Mouse (Mus musculus): Measurements from ENCODE around the gene Ep400.

Ep400 gene

GRCm38 (mm10) chr5:110770448-110771158 is at the start of gene Ep400:
Gene Ep400, minus strand, starts transcription at chr5:110770717.
- DNase-seq (ENCODE audit: low read depth, low spot score), result peak; percentile 100

DNA sequence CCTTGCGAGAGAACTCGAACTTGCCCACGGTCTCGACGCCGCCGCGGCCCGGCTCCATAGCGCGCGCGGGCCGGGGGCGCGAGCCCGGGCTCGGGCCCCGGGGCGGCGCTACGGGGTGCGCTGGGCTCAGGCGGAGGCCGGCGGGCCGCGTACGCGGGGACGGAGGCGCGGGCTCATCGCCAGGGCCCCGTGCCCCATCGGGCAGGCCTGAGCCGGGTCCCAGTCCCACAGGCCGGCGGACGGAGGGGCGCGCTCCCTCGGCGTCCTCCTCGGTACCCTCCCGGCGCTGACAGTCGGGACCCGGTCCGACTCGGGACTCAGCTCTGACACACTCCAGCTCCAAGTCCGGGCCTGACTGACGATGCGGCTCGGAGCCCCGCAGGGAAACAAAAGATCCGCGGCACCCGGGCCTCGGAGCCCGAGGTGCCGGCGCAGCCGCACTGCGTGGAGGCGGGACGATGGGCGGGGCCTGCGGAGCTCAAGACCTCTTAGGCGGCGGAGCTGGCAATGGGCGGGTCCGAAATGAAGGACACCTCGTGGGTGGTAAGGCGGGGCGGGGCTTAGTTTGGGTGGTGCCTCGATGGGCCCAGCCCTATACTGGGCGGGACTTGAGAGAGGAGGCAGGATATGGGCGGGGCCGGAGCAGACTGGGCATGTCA is 39.3 kb upstream of the Ep400 start, which contains the start of gene Ulk1:
Gene Ulk1 (minus strand): TSS at position 431 of the 659 bp plus-strand sequence.
- DNase-seq (ENCODE audit: low read depth, low spot score), result peak; percentile 100

DNA sequence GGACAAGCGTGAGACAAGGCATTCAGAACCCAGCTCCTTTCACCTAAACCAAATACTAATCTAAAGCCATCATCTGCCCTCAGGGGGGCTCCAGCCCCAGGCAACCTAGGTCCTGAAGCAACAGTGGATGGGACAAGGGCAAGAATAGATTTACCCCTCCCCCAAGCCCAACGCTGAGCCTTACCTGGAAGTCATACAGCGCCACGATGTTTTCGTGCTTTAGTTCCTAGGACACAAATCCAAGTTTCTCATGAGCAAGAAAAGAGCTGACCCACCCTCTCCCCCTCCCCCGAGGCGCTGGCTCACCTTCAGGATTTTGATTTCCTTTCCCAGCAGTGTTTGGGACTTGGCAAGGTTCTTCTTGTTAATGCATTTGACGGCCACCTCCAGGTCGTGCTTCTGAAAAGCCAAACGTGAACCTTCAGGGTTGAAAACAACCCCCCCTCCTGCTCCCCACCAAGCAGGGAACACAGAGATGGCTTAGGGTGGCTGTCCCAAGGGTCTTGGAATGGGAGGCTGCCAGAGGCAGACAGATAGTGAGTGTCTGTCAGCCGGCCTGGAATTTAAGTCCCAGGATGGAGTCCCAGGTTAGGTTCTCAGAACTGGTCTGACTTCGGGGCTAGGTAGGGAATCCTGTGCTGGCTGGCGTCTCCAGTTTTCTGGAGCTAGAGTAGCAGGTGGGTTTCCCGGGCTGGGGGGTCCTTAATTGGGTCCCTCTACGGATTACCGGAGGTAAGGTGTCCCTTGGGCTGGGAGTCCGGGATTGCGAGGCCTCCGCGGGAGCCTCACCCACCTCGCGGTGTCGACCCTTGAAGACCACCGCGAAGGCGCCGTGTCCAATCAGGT is 38.5 kb upstream of the Ep400 start:
- no peak for DNase-seq (ENCODE audit: low read depth, low spot score)

DNA sequence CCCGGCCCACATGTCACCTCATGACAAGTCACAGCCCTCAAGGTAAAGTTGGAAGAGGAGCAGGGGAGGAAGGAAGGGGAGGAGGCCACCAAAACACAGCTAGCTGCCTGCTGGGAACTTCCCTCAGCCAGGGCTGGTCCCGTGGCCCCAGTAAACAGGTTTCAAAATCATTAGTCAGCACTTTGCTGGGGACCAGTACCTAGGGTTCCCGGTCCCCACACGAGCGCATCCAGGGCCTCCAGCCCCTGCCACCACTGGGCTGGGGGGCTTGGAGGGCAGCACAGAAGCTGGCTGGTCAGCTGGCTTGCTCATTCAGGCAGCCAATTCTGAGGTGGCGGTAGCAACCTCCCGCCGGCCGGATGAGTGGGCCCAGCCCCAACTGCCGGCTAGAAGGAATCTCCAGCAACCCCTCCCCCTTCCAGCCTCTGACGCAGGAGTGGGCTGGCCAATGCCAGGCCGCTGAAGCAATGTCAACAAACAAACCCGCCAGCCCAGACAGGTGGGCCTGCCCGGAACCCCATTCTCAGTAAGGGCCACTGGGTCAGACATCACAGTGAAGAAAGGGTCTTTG is 37.6 kb upstream of the Ep400 start:
- peak; percentile 93 for DNase-seq (ENCODE audit: low read depth, low spot score)

DNA sequence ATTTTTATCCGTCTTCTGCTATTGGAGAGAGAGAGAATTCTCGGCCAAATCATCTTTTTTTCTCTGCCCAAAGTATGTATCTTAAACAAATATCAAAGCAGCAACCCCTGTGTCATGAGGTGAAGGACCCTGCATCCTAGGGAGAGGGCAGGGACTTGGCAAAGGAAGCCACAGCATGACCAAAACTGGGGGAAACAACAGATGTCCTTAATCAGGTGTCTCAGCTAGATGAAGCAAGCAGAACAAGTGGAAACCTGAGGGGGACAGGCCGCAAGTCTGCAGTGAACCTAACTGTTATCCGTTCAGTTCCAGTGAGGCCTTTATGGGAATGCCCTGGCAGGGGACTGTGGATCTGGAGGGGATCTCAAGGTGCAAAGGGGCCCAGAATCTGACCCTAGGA is 36.9 kb upstream of the Ep400 start:
- no peak for DNase-seq (ENCODE audit: low read depth, low spot score)

DNA sequence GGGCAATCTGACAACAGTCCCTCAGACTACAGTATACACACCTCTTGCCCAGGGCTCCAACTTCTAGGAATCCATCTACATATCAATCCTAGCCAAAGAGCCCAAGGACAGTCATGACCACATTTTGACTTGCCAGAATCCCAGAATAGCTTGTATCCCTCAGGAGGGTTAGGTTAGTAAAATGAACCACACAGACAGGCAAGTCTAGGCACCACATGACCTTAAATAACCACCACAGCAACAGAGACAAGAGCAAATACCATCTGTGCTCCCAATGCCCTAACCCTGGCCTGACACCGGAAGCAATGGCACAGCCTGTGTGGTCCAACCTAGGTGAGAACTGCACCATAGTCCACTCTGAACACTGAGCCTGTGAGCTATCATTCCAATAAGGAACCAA is 36.2 kb upstream of the Ep400 start:
- DNase-seq (ENCODE audit: low read depth, low spot score), result no peak

DNA sequence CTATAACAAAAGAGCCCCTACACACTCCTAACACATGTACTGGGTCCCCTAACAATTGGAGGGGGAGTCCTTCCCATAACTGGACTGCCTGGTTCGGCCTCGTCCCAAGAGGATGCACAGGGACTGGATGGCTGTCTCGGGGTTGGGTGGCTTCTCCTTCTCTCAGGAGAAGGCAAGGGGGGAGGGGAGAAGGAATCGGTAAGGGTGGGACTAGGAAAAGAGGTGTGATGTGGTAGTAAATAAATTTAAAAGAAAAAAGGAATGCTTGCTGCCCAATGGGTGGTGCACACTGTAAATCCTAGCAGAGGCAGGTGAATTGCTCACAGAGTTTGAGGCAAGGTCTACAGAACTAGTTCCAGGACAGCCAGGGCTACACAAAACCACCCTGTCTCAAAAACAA is 35.6 kb upstream of the Ep400 start:
- DNase-seq (ENCODE audit: low read depth, low spot score), result no peak

DNA sequence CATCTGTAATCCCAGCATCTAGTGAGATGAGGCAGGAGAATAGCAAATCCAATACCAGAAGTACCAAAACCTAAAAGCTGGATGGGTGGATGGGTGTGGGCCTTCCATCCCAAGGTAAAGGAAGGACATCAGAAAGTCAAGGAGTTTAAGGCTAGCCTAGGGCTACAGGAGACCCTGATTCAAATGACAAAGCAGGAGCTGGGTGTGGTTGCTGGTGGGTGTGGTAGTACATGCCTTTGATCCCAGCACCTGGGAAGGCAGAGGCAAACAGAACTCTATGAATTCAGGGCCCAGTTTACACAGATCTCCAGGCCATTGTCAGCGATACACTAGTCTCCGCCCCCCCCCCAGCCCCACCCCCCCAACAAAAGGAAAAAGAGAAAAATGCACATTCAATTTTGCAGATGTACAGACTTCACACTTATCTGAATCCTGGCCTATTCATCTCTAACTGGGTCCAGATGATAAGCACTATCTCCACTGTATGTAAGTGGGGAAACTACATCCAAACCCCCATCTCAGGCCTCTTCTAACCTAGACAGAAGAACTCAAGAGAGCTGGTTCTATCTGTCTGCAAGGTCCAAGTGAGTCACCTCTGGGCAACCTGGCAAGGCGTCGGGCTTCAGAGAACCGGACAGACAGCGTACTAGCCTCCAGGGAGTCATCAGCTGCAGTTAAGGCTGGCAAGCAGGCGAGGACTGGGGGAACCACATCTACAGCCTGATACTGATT is 33.7 kb upstream of the Ep400 start:
- no peak for DNase-seq (ENCODE audit: low read depth, low spot score)

DNA sequence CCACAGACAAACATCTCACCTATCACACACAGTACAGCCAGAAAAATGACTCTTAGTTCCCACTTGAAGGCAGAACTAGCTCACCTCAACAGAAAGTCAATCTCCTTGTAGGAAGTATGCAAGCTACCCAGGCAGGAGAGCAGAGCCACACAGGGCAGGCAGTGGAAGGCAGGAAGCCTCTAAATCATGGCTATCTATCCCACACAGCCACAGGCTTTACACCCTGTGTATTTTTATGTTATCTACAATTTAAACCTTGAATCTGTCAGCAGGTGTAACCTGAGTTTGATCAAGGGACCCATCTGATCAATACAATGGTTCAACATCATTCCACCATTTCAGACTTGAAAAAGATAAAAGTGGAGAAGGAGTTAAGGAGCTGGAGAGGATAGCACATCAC is 32.3 kb upstream of the Ep400 start:
- no peak for DNase-seq (ENCODE audit: low read depth, low spot score)

- DNase-seq (ENCODE audit: low read depth, low spot score), result peak; percentile 98
Measured at GRCm38 (mm10) chr5:110802186-110802585, 31.7 kb upstream of the Ep400 start.

DNA sequence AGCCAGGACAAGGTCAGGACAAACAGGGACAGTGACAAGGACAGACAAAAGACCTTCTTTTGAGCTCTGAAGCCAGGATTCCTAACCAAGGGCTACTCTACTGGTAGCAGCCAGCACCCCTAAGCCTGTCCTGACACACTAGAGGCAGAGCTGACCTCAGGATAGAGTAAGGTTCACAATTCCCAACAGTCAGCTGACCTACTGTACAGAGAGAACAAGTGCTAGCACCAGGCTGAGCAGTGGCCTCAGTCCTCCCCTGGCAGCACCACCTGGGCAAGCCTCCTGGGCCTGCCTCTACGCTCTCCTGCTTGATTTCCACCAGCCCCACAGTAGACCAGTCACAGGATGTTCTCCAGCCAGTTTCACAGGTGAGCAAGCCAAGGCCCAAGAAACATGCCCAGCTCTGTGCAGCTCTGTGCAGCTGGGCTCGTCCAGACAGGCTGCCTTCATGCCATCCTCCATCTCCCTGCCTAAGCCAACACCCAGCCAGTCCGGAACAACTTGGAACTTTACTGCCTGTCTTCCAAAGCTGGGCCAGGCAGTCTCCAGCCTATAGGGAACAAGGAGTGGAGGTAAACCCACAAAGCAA is 30.6 kb upstream of the Ep400 start:
- DNase-seq (ENCODE audit: low read depth, low spot score), result no peak

- no peak for DNase-seq (ENCODE audit: low read depth, low spot score)
Measured at GRCm38 (mm10) chr5:110797696-110798095, 27.2 kb upstream of the Ep400 start.

DNA sequence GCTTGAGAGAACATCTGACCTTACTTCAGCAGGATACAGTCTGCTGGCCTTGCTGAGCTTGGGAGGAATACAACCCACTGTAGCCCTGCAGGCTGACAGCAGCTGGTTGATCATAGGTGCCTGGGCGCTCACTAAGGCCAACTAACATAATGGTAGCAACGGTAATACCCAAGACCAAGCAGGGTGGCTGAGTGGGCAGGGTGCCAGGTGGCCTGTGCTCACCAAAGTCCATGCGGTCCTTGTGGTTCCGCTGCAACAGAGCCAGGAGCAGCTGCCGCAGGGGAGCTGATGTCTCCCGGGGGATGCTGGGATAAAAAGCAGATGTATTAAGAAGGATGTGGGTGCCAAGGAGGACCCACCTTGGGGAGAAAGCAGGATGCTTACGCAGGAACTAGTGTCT is 23.8 kb upstream of the Ep400 start:
- no peak for DNase-seq (ENCODE audit: low read depth, low spot score)

GRCm38 (mm10) chr5:110788684-110789083 is 18.2 kb upstream of the Ep400 start:
- peak; percentile 66 for DNase-seq (ENCODE audit: low read depth, low spot score)

DNA sequence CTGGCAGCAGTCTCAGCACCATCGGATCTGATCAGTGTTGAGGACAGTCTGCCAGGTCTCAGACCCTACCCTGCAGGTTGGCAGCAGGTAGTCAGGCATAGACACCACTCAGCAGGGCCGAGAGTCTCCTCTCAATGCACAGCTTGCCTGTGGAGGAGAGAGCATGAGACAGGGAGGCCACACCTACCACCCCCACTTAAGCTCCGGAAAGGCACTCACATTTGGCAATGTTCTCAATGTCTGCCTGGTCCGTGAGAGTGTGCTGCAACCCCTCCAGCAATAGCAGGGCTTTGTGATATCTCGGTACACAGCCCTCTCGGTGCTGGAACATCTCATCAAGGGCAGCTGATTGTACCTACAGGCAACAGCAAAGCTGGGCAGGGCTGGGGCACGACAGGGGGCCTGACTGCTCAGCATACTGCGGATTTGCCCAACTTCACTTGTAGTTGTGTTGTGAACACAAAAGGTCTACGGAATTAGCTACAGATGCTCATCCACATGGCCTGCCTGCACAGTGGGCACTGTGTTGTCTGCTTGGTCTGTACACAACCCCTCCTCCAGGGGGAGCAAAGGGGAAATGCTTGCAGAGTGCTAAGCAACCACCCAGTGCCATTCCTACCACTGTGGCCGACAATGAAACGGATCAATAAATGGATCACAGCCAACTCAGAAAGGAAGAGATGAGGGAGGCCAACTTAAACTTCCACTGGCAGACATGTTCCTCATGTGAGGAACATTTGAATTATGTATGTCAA is 15.7 kb upstream of the Ep400 start:
- peak; percentile 82 for DNase-seq (ENCODE audit: low read depth, low spot score)

- no peak for DNase-seq (ENCODE audit: low read depth, low spot score)
Measured at GRCm38 (mm10) chr5:110783150-110783549, 12.6 kb upstream of the Ep400 start.

GRCm38 (mm10) chr5:110781529-110782238 is 11.2 kb upstream of the Ep400 start:
- no peak for DNase-seq (ENCODE audit: low read depth, low spot score)

GRCm38 (mm10) chr5:110780761-110781528 is 10.4 kb upstream of the Ep400 start:
- DNase-seq (ENCODE audit: low read depth, low spot score), result peak; percentile 55

Data from brain, adult 2 months (tissue).